ENCODE assay signal across 22 mouse cellular contexts in the genomic region with DNA sequence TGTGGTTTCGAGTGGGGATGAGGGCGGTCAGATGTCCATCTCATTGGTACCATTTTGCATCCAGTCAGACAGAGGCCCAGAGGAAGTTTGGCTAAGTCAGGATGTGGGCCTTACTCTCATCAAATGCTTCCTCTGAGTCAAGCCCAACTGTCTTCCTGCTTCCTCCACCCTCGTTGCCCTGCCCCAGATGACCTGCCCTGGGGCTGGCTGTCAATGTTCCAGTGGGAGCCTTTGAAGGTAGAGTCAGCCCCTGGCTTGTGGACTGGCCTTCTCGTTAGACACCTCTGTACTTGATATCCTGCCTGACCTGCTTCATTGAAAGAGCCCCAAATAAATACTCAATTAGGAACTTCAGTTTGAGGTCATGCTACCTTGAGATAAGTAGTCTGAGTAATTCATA.
DNase-seq lines count a peak whose midpoint lies in the region; ATAC-seq lines count a peak whose summit lies in the region.
"Had no signal": no experiment of that assay in that cellular context is flagged by ENCODE, and none has a peak within 500 bp of the region (broad histone marks: within the 10 kb centered on the region; RNA-seq: fewer than 3 reads in every experiment).

No protein-coding gene starts in this region.

- no peak overlapping the region for H3K4me2 ChIP-seq in forebrain, embryonic 11.5 days (ENCODE audit: low read depth, low read length, severe bottlenecking)

- H3K9ac ChIP-seq in forebrain, embryonic 11.5 days (ENCODE audit: low read length) = no peak overlapping the region

- peaks cover 27% of the 10 kb centered on the region for H3K4me1 ChIP-seq in forebrain, embryonic 10.5 days
- no peaks in the 10 kb centered on the region for H3K4me1 ChIP-seq in forebrain, embryonic 11.5 days (replicated peaks; ENCODE audit: control insufficient read depth, insufficient read depth, low read length)
- H3K4me1 ChIP-seq in heart, embryonic 10.5 days = peaks cover 9% of the 10 kb centered on the region; the same call in 1 of the 2 replicates
- peaks cover 8% of the 10 kb centered on the region for H3K4me1 ChIP-seq in embryonic facial prominence, embryonic 10.5 days
- peaks cover 28% of the 10 kb centered on the region for H3K4me1 ChIP-seq in limb, embryonic 10.5 days

- no peak for ATAC-seq in forebrain, embryonic 11.5 days (replicated peaks; ENCODE audit: low FRiP score)
- ATAC-seq: activated CD4-positive, CD25-positive, alpha-beta regulatory T cell, adult 4 months; CD4-positive, CD25-positive, alpha-beta regulatory T cell, adult 4 months; Patski had no signal

- no peaks in the 10 kb centered on the region for H3K27me3 ChIP-seq in forebrain, embryonic 10.5 days (ENCODE audit: poor library complexity, severe bottlenecking)
- H3K27me3 ChIP-seq in forebrain, embryonic 11.5 days (ENCODE audit: control insufficient read depth, insufficient read depth, low read length) = no peaks in the 10 kb centered on the region
- no peaks in the 10 kb centered on the region for H3K27me3 ChIP-seq in heart, embryonic 10.5 days (ENCODE audit: insufficient read depth, poor library complexity, severe bottlenecking)
- H3K27me3 ChIP-seq in embryonic facial prominence, embryonic 10.5 days (replicated peaks; ENCODE audit: low read depth, poor library complexity, severe bottlenecking) = no peaks in the 10 kb centered on the region
- no peaks in the 10 kb centered on the region for H3K27me3 ChIP-seq in limb, embryonic 10.5 days (ENCODE audit: low read depth, poor library complexity, severe bottlenecking)
- H3K27me3 ChIP-seq: CH12.LX, Patski had no signal

- H3K9me3 ChIP-seq in forebrain, embryonic 10.5 days = no peaks in the 10 kb centered on the region
- no peaks in the 10 kb centered on the region for H3K9me3 ChIP-seq in forebrain, embryonic 11.5 days (ENCODE audit: control insufficient read depth, low read length)
- H3K9me3 ChIP-seq in heart, embryonic 10.5 days = no peaks in the 10 kb centered on the region
- no peaks in the 10 kb centered on the region for H3K9me3 ChIP-seq in embryonic facial prominence, embryonic 10.5 days
- H3K9me3 ChIP-seq in limb, embryonic 10.5 days (replicated peaks) = no peaks in the 10 kb centered on the region

- DNase-seq in forebrain, embryonic 10.5 days (ENCODE audit: extremely low spot score, low spot score) = no peak
- no peak for DNase-seq in forebrain, embryonic 11.5 days (ENCODE audit: low spot score)
- DNase-seq in heart, adult 11 months = peak; percentile 92
- DNase-seq in heart, embryonic 10.5 days (ENCODE audit: low spot score) = no peak
- no peak for DNase-seq in embryonic facial prominence, embryonic 10.5 days (ENCODE audit: low spot score)
- no peak for DNase-seq in limb, embryonic 10.5 days (ENCODE audit: low spot score)
- no peak for DNase-seq in spleen, postnatal 4 days (ENCODE audit: low spot score in 2 of 2)
- DNase-seq in gastrocnemius, postnatal 4 days (ENCODE audit: low spot score in 2 of 2) = no peak
- DNase-seq: adrenal gland, adult 2 months; adrenal gland, adult 8-10 months; adrenal gland, postnatal 10 days; adrenal gland, postnatal 14 days; adrenal gland, postnatal 25 days; adrenal gland, postnatal 36 days; B cell, adult 2 months; cerebellum, adult 11 months; cerebellum, adult 11-12 months had no signal

- H3K4me3 ChIP-seq in forebrain, embryonic 10.5 days = no peak overlapping the region
- no peak overlapping the region for H3K4me3 ChIP-seq in forebrain, embryonic 11.5 days (ENCODE audit: low read depth, low read length)
- H3K4me3 ChIP-seq in heart, embryonic 10.5 days = no peak overlapping the region
- H3K4me3 ChIP-seq in embryonic facial prominence, embryonic 10.5 days = no peak overlapping the region
- no peak overlapping the region for H3K4me3 ChIP-seq in limb, embryonic 10.5 days

- 66% methylated on average over 4 of the region's 4 CpGs for WGBS in forebrain, embryonic 10.5 days
- WGBS in forebrain, embryonic 11.5 days = 70% methylated on average over 4 of the region's 4 CpGs
- WGBS in heart, embryonic 10.5 days = 69% methylated on average over 4 of the region's 4 CpGs
- whole genome bisulfite sequencing in embryonic facial prominence, embryonic 10.5 days = 46% methylated on average over 4 of the region's 4 CpGs
- WGBS in limb, embryonic 10.5 days = 52% methylated on average over 4 of the region's 4 CpGs

- H3K27ac ChIP-seq in forebrain, embryonic 10.5 days = peak overlapping the region; percentile 68
- H3K27ac ChIP-seq in forebrain, embryonic 11.5 days (ENCODE audit: low read depth, low read length) = no peak overlapping the region
- no peak overlapping the region for H3K27ac ChIP-seq in heart, embryonic 10.5 days
- H3K27ac ChIP-seq in embryonic facial prominence, embryonic 10.5 days (replicated peaks) = 0 out of 2 replicates have a peak overlapping the region, but pooled peaks have one; percentile 30
- peak overlapping the region; percentile 36; the same call in 1 of the 2 replicates for H3K27ac ChIP-seq in limb, embryonic 10.5 days

- no peaks in the 10 kb centered on the region for H3K36me3 ChIP-seq in forebrain, embryonic 10.5 days (replicated peaks)
- no peaks in the 10 kb centered on the region for H3K36me3 ChIP-seq in forebrain, embryonic 11.5 days (ENCODE audit: control insufficient read depth, insufficient read depth, low read length)
- no peaks in the 10 kb centered on the region for H3K36me3 ChIP-seq in heart, embryonic 10.5 days
- no peaks in the 10 kb centered on the region for H3K36me3 ChIP-seq in embryonic facial prominence, embryonic 10.5 days (replicated peaks)
- no peaks in the 10 kb centered on the region for H3K36me3 ChIP-seq in limb, embryonic 10.5 days
- H3K36me3 ChIP-seq: G1E had no signal

Comparison
In these comparisons a context has a peak if more than half of its experiments do, and no peak if none do; other contexts are left out.
1. H3K27ac ChIP-seq: peak in forebrain, embryonic 10.5 days (single experiment), embryonic facial prominence, embryonic 10.5 days (single experiment) and limb, embryonic 10.5 days (single experiment); none in forebrain, embryonic 11.5 days (single experiment) and heart, embryonic 10.5 days (single experiment).